Mouse (Mus musculus): ENCODE results near the gene B4gat1.
A peak's percentile ranks its signal among the peaks of the same experiment; 100 is the strongest.

Gene B4gat1

DNA sequence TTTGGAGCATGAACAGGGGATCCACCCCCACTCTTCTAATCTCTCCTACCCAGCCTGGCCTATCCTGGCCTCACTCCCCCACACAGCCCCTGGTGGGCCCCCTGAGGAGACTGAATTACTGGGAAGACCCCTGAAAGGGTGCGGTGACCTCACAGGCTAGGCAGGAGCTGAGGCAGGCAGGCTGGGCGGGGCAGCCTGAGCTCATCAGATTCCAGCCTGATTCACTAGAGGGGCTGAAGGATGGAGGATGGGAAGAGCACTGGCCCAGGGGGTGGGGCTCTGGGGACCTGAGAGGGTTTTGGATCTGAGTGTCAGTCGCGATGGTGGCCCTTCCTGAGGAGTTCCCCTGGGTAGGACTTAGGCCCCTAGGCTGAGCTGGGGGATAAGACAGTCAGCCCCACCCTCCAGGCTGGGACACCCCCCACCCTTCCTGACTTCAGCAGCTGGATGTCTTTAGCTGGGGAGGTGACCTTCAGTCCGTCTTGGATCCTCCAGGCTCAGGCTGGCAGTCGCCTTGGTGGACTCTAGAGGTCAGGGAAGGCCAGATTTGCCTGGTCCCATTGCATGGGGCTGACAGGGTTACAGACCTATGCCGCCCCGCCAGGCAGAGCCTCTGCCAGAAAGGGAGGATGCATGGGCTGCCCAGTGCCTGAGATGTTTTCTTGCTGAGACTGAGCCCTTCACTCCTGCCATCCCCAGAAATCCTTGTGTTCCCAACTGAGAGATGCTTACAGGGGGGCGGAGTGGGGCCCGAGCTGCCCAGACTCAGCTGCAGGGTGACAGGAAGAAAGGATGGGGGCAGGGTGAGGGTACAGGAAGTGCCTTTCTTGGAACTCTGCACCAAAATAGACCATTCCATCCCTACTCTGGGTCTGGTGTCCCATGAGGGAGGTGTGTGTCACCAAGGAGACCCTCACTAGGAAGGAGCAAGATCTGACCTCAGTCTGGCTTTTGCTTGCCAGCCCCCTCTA, 20.5 kb downstream of the B4gat1 start:
- DNase-seq (ENCODE audit: low spot score in 2 of 2) = no peak

DNA sequence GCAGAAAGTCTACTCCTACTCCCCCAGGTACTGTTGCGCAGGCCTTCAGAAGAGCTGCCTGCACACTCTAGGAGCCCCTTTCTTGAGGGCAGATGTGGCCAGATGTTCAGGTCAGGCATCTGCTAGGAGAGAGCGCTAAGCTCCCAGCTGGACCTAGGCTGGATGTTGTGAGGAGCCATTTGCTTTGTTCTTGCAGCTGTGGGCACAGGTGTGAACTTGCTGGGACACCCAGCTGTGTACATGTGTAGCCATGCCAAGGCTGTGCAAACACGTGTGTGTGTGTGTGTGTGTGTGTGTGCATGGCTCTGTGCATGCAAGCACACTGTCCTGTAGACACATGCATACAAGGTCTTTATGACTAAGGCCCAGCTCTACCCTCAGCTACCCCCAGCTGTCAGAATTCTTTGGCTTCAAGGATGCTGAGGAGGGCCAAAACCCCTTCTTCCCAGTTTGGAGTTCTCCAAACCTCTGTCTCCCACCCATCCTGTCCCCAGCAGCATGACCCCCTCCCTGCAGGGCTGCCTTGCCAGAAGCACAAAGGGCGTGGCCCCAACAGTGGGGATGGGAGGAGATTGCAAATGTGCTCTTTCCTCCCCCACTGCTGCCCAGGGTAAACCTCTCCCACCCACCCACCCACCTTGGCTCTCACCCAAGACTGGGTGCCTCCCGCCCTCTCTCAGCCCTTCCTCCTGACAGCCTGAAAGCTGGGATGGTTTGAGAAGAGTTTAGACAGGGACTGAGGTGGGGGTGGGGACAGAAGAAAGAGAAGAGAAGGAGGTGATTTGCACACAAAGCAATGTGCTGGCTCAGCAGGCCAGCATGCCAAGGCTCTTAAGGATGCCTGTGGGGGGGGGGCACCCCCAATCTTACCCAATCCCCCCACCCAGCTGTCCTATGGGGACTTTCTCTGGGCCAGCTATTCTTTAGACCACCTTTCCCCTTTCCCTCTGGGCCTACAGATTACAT, 22.0 kb downstream of the B4gat1 start:
- DNase-seq (ENCODE audit: low spot score in 2 of 2) = no peak

DNA sequence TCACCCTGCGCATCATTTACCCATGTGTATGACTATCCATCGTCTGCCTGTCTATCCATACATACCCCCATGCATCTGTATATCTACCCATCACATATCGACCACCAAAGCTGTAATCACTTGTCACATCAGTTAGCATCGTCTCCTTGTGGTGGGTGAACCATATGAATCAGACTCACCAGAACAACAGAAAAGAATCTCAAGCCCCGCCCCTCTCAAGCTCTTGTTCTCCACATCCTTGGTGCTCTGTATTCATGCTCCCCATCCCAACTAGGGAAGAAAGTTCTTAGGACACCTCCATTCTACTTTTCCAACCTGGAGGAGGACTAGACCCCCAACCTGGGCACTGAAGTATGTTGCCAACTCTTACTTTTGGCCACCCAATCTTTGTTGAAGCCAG, 23.4 kb downstream of the B4gat1 start:
- no peak for DNase-seq (ENCODE audit: low spot score in 2 of 2)

DNA sequence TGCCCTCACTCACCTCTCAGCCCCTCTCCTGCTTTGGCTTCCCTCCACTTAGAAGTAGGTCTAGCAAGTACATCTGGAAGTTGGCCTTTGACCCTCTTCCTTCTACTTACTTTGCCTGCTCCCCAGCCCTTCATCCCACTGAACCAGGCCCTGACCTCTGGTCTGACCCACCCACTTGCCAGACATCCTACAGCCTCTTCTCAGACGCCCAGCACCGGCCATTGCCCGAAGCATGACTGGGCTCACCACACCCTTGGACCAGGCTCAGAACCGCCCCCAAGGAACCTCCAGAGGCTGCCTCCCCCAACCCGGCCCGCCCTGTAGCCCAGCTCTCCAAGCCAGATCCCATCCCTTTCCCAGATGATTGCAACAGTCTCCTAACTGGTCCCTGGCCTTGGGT, 23.8 kb downstream of the B4gat1 start:
- no peak for DNase-seq (ENCODE audit: low spot score in 2 of 2)

DNA sequence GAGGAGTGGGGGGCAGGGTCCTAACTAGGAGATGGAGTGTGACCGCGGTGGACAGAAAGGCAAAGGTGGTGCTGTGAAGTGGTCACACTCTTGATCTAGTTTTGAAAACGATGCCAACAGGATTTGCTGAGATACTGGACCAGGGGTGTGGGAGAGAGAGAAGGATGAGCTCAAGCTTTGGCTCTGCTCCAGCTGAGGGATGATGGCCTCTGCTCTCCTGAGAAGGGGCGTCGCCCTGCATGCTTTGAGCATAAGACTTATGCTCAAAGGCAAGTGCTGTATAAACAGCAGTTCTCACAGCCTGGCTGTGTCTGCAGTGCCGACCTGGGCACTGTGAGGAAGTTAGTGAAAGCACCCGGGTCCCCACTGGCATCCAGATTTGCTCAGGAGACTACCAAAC, 26.5 kb downstream of the B4gat1 start:
- no peak for DNase-seq (ENCODE audit: low spot score in 2 of 2)

DNA sequence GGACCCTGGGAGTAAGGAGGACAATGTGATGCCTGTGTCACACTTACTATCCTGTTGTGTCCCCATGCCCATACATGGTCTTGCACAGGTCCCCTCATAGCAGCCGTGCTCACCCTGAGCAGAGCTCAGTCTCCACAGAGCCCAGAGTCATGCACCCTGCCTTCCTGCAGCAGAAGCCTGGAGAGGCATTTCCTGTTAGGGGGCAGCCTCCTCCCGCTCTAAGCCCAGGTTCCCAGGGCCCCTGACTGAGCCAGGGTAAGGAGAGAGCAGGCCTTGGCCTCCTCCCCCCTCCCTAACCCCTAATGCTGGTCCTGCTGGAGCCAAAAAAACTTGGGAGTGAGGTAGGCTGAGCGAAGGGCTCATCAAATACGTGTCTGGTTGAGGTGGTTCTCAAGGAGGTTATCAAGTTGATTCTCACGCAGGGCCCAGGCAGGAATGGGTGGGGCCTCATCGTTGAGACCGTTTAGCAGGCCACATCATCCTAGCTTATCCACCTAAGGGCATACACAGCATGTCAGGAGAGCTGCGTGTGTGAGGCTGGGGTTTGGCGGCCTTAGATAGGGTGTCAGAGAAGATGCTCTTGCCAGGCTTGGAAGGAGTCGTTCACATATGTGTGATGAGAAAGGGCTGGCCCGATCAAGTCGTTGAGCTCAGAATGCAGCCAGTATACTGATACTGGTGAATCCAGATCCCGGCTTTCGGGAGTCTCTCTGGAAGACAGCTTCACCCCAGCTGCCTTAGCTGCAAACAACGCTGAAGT, 28.6 kb downstream of the B4gat1 start:
- peak in 1 of 2 experiments; percentile 62 for DNase-seq (ENCODE audit: low spot score in 2 of 2)

DNA sequence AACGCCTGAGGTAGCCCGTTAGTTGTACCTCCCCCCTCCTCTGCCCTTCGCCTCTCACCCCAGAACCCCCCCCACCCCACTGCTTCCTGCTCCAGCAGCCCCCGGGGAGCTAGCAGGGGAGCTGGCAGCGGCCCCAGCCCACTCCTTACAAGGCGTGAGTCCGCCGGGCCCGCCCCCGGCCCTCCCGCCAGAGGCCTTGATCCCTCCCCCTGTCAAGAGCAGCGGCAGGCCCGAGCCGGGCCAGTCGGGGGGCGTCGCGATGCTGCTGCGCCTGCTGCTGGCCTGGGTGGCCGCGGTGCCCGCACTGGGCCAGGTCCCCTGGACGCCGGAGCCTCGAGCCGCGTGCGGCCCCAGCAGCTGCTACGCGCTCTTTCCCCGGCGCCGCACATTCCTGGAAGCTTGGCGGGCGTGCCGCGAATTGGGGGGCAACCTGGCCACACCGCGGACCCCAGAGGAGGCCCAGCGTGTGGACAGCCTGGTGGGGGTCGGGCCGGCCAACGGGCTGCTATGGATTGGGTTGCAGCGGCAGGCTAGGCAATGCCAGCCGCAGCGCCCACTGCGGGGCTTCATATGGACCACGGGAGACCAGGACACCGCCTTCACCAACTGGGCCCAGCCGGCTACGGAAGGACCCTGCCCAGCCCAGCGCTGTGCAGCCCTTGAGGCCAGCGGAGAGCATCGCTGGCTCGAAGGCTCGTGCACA, 29.4 kb downstream of the B4gat1 start, which contains the start of gene Cd248:
Gene Cd248 (plus strand): TSS at position 212 of the 703 bp plus-strand sequence.
- no peak for DNase-seq (ENCODE audit: low spot score in 2 of 2)

DNA sequence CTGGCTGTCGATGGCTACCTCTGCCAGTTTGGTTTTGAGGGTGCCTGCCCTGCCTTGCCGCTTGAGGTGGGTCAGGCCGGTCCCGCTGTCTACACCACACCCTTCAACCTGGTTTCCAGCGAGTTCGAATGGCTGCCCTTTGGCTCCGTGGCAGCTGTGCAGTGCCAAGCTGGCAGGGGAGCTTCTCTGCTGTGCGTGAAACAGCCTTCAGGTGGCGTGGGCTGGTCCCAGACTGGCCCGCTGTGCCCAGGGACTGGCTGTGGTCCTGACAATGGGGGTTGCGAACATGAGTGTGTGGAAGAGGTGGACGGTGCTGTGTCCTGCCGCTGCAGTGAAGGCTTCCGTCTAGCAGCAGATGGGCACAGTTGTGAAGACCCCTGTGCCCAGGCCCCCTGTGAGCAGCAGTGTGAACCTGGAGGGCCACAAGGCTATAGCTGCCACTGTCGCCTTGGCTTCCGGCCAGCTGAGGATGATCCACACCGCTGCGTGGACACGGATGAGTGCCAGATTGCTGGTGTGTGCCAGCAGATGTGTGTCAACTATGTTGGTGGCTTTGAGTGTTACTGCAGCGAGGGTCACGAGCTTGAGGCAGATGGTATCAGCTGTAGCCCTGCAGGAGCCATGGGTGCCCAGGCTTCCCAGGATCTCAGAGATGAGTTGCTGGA, 30.1 kb downstream of the B4gat1 start:
- no peak for DNase-seq (ENCODE audit: low spot score in 2 of 2)

DNA sequence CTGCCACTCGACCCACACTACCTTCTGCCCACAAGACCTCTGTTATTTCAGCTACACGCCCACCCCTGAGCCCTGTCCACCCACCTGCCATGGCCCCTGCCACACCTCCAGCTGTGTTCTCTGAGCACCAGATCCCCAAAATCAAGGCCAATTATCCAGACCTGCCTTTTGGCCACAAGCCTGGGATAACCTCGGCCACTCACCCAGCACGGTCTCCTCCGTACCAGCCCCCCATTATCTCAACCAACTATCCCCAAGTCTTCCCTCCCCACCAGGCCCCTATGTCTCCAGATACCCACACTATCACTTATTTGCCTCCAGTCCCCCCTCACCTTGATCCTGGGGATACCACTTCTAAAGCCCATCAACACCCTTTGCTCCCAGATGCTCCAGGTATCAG, 30.9 kb downstream of the B4gat1 start:
- DNase-seq (ENCODE audit: low spot score in 2 of 2) = no peak

DNA sequence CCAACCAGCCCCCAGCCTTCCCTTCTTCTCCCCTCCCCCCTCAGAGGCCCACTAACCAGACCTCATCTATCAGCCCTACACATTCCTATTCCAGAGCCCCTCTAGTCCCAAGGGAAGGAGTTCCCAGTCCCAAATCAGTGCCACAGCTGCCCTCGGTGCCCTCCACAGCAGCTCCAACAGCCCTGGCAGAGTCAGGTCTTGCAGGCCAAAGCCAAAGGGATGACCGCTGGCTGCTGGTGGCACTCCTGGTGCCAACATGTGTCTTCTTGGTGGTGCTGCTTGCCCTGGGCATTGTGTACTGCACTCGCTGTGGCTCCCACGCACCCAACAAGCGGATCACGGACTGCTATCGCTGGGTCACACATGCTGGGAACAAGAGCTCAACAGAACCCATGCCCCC, 31.4 kb downstream of the B4gat1 start:
- no peak for DNase-seq (ENCODE audit: low spot score in 2 of 2)

DNA sequence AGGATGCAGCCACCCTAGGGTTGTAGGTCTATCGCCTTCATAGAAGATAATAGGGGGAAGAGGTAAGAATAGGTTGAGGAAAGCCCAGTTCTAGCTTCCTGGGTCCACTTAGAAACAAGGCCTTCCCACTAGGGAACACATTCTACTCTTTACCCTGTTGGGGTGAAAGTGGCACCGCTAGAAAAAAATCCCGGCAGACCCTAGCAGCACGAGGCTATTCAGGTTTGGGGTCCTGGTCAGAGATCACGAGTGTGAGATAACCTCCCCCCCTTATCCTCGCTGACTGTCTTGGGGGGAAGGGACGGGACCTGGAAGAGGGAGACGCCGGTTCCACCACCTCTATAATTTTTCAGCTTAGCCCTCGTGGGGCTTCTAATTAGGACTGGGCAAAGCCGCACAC, 32.5 kb downstream of the B4gat1 start:
- DNase-seq (ENCODE audit: low spot score in 2 of 2) = no peak

DNA sequence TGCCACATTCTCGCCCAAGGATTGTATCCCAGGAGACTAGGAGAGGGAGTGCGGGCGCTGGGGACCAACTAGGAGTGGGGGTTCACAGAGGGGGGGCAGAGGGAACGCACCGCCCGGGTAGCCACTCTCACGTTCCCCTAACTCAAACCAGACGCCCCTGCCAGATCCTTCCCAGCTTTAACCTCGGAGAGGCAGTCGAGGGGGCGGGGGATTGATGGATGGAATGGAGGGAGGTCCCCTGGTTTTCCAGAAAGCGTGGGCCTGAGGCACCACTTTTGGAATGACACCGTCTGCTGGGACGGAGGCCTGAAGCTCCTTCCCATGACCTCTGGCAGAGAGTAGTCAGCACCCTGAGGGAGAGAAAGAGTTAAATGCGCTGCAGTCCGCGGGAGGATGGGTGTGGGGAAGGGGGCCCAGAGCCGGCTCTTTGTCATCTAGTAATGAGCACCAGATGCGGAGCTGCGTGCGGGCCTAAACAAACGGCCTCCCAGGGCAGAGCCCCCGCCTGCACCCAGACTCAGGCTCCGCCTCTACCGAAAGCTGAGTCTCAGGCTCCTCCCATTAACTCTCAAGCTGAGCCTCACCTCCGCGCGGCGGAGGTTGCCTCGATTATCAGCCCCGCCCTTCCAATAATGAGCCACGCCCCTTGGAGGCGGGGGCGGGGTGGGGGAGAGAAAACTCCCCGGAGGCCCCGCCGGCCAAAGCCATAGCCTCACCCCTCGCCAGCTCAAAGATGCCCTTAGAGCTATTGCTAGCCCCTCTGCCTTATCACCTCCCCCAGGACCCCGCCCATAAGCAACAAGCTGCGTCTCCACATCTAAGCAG, 33.1 kb downstream of the B4gat1 start:
- peak; percentile 75 to 83 for DNase-seq (ENCODE audit: low spot score in 2 of 2)

DNA sequence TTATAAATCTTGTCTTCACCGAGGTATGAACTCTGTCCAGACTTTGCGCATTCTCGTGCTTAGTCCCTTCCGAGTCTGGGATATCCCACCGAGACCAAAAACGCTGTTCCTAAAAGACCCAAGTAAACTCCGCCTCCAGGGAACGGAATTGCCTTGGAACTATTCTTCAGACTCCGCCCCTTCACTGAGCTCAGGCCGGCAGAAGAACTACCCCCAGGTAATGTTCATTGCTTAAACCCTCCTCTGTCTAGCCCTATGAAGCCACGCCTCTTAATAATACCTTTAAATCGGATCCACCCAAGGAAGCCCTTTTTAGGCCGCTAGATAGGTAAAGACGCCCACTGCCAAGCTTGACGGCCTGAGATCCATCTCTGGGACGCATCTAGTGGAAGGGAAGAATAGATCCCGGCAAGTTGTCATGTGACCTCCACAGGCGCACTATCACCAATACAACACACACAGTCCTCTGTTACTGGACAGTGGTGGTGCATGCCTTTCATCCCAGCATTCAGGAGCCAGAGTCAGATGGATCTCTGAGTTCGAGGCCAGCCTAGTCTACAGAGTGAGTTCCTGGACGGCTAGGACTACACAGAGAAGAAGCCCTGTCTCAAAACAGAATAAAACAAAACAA, 33.9 kb downstream of the B4gat1 start:
- no peak for DNase-seq (ENCODE audit: low spot score in 2 of 2)

DNA sequence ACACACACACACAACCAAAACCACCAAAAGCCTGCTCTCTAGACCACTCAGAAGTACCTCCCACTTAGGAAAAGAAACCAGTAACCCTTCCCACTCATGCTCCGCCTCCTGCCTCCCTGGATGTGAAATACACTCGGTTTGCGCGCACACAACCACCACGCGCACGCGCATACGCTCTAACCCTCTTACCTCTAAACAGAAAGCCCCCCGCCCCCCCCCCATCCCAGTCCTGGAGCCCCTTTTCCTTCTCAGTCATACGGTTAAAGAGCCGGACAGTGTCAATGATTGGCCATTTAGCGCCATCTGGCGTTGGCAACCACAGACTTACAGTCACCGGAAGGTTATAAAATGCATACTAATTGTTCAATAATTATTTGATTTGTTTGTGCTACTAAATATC, 34.4 kb downstream of the B4gat1 start:
- peak in 1 of 2 experiments; percentile 56 for DNase-seq (ENCODE audit: low spot score in 2 of 2)

DNA sequence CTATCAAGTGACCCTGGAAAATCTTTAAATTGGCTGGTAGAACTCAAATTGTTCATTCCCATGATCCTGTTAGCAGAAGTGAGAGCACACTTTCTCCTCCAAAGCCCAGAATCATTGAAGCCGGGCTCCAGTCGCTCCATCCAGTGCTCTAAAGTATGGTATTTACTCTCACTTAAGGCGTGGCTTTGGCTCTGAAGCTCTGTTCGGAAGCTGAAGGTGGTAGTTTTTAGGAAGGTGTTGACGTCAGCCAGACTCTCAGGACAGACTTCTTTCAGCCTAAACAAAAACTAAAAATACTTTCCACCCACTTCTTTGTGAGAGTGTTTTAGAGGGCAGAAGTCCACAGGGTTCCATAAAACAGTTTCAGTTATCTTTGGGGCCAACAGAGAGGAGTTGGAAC, 34.9 kb downstream of the B4gat1 start:
- DNase-seq (ENCODE audit: low spot score in 2 of 2) = no peak

DNA sequence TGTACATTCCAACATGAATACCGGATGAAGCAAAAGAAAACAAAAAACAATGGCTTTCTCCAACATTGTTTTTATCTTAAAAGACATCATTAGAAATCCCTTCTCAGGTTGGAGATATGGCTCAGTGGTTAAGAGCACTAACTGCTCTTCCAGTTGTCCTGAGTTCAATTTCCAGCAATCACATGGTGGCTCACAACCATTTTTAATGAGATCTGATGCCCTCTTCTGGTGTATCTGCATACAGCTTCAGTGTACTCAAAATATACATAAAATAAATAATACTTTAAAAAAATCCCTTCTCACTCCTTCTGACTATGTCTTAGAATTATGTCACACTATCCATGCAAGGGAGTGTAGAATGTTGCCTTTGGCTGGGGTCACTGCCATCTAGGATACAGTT, 40.7 kb downstream of the B4gat1 start:
- no peak for DNase-seq (ENCODE audit: low spot score in 2 of 2)

DNA sequence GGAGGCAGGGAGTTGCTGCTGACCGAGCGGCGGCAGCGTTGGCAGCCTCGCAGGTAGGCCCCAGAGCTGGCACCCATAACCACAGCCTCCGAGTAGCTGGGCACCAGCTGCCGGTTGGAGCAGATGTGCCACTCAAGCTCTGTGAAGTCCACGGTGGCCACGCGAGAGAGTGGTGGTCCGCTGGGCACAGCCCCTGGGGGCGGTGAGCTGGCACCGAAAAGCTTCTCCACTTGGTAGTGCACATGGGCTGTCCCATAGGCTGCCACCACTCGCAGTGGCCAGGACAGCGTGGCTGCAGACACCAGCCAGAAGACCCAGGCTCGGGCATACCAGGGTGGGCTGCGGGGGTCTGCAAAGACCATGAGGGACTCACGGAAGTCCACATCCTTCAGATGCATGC, 43.4 kb downstream of the B4gat1 start:
- DNase-seq (ENCODE audit: low spot score in 2 of 2) = no peak

DNA sequence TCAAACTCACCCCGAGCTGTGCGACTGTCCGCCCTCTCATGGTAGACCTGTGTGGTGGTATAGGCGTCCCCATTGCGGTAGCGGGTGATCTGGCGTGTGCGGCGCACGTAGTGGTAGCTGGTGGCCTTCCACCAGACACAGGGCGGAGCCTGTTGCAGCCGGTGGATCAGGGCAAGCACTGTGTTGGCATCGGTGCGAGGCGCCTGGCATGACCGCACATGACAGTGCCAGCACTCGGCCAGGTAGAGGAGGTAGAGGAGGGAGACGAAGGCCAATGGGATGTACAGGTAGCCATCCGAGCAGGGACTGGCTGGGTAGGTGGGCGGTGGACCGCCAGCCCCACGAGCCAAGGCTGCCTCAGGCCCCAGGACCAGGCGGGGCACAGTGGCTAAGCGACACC, 44.0 kb downstream of the B4gat1 start:
- DNase-seq (ENCODE audit: low spot score in 2 of 2) = no peak
